Mouse (Mus musculus) gastrocnemius, postnatal 10 days (tissue): ENCODE results near the gene Myo5a. TPM values are rescaled to one million over a fixed set of nuclear protein-coding genes. Genes with fewer than 3 reads are reported as not detected.

Experiments used
- DNase-seq: peaks from one replicate; pipeline ENCODE4 v3.0.0; 2021; ENCODE audit warnings: mixed read lengths
- long read RNA-seq, 2 experiments: library from polyadenylated mRNA; stranded (forward); transcript quantifications; one replicate each; pipeline ENCODE4 v2.0.0; 2021
- total RNA-seq, 2 experiments: library from RNA; stranded (reverse); gene quantifications; 2 replicates each; pipeline ENCODE4 v1.2.3; 2021

The Myo5a gene
- 10 to 100 TPM; 18.5 to 27.8 TPM for total RNA-seq
- long read RNA-seq, experiment 1, partial matches to known transcripts, result 0 of 2 reads
- long read RNA-seq, experiment 1, other reads (novel, unspliced or antisense), result 2 of 2 reads
- long read RNA-seq, experiment 2, partial matches to known transcripts, result 2 of 4 reads
- long read RNA-seq, experiment 2, other reads (novel, unspliced or antisense), result 2 of 4 reads

DNA sequence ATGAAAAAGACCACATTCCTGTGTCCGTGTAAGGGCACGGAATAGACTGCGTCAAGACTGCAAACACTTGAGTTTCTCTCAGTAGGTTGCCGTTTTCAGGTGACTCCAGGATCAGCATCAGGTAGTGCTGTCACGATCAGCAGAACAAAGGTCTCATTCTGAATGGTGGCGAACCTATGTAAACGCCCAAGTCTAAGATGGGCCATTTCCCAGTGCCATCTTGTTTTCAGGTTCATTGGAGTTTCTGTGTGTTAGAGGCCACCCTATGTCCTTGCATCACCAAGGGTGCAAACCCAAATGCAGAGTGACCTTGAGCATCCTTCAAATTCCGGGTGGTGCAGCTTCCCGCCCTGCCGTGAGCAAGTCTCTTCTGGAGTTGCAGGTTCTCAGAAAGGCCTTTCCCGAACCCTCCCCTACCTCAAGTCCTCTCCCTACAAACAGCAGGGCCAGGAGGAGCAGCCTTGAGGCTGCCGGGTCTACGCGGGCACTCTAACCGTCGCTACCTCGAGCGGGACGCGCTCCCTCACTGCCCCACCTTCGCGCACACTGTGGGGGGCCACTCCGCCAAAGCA lies at the start of gene Myo5a:
Gene Myo5a, plus strand, starts transcription at position 559 of the 572 bp plus-strand sequence.
- no peak for DNase-seq

DNA sequence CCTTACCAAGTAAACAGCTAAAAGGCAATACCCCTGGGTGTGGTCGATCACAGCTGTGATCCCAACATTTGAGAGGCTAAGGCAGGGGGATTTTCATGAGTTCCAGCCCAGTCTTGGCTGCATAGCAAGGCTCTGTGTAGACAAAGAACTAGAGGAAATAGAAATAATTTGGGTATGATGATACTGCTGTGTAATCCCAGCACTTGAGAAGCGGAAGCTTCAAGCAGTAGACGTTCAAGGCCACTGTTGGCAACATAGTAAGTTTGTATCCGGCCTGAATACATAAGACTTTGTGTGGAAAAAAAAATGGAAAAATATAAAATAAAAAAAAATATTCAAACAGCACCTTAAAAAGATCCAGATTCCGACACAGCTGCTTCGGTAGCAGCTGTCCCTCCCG lies 48.3 kb upstream of the Myo5a start:
- DNase-seq, result no peak

DNA sequence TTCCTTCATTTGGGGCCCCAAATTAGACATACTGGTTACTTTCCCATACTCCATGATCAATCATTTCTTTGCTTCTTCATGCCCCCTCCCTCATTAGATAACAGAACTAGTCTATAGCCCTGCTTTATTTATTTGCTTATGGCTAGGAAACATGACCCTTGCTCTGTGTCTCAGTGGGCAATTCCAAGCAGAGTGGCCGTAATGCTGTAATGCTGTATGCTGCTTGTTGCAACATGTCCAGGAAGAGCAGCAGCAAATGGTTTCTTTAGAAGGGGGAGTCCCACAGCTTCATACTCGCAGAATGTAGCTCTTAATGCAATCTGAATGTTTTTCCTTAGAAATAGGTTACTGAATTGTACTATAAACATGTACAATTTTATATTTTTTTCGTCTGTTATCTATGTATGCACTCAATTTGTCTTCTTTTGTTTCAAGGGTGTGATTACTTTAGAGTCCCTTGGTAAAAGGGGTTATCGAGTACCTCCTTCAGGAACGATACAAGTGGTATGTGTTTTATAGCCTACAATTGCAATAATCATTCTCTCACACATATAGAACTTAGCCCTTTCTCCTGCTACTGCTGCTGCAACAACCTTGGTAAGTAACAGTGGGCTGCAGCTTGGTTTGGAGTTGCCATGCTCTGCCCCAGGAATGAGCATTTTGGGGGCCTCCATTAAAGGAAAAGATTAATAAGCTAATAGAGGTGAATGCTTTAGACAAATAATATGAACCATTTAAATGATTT lies 47.5 kb upstream of the Myo5a start:
- DNase-seq, result no peak

DNA sequence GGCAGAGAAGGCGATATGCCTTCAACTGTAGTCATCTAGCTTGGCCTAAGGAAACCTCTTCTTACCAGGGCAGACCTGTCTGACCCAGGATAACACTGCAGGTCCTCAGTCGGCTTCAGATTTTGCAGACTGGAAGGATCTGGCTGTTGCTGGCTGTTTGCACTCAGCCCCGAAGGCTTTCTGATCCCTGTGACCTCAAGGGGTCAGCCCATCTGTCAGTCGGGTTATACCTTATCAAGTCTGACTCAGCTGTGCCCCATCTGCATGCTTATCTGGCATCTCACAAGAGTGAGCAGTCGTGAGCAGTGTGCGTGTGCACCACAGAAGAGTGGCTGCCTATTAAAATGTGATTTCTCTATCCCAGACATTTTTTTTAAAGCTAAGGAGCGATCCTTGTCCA lies 46.7 kb upstream of the Myo5a start:
- no peak for DNase-seq

DNA sequence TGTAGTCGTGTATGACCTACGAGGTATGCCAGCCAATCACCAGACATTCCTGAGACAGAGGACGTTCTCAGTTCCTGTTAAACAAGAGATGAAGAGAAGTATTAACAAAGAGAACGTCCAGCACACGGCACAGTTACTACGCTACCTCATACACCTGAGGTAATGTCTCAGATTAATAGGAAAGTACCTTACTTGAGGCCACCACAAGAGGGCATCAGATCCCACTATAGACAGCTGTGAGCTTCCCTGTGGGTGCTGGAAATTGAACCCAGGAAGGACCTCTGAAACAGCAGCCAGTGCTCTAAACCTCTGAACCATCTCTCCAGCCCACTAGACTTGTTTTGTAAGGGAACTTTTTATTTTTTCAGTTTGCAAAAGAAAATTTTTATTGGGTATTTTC lies 45.1 kb upstream of the Myo5a start:
- DNase-seq, result no peak

DNA sequence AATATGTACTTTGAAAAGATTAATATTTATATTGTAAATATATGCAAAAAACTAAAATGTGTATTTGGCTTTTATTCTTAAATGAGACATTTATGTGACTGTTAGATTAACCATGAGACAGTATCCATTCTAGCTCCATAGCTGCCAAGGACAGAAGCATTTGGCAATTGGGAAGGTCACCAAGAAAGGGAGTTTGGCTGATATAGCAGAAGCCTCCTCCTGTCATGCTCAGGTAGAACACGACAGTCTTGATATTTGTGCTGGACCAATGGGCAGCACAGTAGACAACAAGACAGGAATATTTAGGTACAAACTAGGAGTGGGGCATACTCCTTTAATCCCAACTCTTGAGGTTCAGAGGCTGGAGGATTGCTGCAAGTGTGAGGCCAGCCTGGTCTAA lies 38.4 kb upstream of the Myo5a start:
- no peak for DNase-seq

DNA sequence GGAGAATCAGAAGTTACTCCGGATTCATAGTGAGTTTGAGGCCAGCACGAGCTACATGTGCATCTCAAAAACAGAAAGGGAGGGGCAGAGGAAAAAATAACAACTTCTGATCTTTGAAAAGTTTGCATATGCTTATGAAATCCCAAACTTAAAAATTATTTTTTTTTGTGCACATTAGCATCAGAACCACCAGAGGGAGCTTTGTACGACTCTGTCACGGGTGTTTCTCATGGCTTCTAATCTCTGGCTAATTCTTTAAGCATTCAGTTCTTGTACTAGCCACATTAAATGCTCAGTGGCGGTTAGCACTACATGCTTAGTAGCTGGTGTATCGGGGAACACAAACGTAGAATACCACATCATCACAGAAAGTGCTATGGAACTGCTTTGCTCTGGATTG lies 37.7 kb upstream of the Myo5a start:
- DNase-seq, result no peak

DNA sequence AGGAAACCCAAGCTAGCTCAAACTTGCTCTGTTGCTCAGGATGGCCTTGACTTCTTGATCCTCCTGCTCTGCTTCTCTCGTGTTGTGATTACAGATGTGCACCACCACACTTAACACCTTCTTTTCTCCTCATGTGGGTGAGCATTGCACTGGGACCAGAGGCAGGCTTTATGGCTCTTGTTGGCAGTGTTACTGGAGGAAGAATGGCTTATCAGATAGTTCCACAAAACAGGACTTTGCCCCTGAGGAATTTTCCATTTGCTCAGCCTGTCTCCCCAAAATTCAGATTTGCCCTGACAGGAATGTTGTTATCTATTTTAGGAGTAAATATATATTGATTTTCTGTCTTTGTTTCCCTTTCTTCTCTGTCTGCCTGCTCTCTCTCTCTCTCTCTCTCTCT lies 36.1 kb upstream of the Myo5a start:
- DNase-seq, result no peak

DNA sequence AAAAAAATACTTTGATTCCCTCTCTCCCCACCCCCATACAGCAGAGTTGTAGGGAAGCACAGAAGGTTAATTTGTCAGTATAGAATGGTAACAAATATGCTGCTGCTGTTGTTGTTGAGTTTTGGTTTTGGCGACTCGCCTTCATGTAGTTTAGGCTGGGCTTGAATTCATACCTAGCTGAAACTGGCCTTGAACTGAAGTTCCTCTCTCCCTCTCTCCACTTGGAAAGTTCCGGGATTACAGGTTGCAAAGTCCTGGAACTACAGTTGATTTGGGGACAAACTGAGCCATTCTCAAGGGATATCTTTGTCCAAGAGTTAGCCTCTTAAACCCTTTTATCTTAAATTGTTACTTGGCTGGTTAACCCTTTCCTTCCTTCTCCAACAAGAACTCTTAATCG lies 34.9 kb upstream of the Myo5a start:
- no peak for DNase-seq

DNA sequence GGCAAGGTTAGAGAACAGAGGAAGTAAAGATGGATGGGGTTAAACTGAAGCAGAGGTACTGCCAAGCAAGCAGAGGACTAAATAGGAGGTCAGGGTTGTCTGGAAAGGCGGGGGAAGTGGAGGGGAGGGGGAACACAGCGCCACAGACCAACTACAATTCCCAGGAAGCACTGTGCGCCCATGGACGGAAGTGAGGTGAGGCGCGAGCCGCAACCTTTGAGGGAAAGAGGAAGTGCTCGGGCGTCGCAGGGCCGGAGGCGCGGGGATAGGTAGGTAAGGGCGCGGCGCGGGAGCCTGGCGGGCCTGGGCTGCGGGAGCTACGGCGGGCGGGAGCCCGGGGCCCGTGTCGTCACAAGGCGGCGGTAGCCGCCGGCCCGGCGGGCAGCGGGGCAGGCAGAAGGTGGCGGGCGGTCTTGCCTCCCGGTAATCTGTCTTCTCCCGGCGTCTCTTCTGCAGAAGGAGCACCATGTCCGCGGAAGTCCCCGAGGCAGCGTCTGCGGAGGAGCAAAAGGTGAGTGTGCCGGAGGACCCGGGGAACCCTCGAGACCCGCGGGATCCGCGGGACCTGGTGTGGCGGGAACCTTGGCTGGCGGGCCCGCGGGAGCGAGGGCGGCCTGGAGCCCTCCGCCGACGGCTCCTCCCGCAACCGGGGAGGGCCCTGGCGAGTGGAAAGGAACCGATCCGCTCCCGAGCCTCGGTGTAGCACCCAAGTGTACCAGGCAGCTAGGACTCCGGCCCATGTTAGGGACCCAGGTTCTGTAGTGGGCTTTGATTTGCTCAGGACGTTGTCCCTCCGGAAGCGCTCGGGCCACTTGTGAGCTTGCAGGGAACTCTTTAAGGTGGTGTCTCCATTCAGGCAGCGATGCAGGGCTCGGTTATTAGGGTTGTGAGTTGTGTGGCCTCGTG lies 33.1 kb upstream of the Myo5a start, which contains the start of gene Arpp19:
Gene Arpp19, plus strand, starts transcription at position 164 of the 906 bp plus-strand sequence.
- DNase-seq, result peak; percentile 74

DNA sequence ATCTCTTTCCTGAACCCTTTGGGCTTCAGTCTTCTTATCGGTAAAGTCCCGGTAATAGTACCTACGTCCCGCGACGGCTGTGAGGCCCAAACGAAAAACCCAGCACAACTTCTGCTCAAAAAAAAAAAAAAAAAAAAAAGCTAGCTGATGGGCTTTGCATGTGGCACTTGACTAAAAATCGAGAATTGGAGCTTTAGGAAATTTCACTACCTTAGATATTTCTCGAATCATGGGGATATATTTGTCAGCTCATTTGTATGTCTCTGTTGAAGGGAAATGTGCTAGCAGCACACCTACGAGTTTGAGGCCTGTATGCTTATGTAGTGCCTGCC lies 32.5 kb upstream of the Myo5a start:
- no peak for DNase-seq

DNA sequence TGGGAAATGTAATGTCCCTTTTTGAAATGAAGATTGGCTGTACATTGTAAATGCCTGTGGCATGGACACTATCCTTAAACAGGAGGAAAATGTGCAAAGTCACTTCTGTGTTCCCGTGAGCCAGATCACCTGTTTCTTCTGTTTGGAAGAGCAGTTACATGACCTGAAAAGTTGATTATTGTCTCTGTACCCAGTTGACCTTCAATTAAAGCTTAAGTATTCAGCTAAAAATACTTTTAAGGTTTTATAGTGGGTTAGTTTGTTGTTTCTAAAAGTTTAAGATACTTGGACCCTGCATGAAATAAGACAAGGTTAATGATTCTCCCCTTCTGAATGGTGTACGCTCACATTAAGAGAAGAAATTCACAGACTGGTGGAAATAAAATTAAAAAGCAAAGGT lies 30.2 kb upstream of the Myo5a start:
- DNase-seq, result no peak

DNA sequence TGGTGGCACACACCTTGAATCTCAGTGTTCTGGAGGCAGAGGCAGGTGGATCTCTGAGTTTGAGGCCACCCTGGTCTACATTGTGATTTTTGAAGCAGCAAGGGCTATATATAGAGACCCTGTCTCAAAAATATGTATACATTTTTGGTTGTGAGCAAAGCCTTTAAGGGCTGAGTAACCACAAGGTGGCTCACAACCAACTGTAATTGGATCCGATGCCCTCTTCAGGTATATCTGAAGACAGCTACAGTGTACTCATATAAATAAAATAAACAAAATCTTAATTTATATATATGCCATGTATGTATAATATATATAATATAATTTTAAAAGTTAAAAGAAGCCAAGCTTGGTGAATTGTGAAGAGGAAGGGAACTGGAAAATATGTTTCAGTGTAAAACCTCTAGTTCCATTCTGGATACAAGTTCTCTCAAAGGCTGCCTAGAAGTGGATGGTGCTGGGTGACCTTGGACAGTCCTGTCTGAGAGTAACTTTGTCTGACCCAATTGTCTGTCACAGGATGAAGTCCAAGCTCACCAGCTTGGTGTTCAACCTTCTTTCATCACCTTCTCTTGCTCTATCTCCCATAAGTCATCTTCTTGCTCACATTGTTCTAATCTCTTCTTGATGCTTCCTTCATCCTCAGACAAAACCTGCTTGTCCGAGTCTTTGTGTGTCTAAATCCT lies 28.8 kb upstream of the Myo5a start:
- DNase-seq, result no peak

DNA sequence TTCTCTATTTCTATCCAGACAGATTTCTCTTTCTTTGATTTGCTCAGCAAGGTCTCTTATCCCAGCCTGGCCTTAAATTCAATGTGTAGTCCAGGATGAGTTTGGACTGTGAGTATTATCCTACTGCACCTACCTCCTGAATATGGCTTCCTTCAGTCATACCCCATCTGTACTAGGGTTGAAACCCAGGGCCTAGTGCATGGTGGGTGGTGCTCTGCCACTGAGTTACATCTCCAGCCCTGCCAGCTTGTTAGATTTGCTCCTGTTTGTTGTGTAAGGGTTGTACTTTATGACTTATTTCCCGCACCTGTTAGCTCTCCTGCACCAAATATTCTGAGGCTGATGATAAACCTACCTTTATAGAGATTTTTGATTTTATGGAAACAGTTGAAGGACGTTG lies 27.6 kb upstream of the Myo5a start:
- DNase-seq, result no peak

DNA sequence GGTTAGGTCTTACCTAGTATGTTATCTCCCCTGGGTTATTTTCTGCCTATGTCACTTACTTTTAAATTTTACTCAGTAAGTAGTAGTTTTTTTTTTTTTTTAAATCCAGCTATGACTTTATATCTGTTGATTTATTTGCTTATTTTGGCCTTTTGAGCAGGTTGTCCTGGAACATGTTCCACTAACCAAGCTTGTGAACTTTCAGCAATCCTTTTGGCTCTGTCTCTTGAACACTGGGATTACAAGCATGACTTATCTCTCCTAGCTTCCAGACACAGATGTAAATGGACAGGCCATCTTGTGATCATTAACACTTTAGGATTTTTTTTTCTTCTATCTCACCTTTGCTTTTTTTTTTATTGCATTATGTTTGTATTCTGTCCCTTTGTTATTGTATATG lies 23.7 kb upstream of the Myo5a start:
- DNase-seq, result no peak

DNA sequence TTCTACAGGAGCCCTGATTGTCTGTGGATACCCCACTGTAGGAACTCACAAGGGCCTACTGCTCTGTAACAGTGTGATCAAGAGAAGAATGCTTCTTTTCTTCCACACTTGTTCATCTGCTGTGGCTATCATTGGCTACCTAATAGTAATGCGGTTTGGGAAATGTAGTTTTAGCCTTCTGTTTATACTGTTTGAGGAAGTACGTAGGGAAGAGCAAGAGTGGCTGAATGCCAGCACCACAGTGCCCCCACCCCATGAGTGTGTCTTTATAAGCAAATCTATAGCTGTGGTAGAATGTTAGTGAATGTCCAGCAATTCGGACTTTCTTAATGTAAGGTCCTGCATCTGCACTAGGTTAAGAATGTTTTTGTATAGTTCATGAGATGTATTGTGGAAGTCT lies 21.7 kb upstream of the Myo5a start:
- DNase-seq, result no peak

DNA sequence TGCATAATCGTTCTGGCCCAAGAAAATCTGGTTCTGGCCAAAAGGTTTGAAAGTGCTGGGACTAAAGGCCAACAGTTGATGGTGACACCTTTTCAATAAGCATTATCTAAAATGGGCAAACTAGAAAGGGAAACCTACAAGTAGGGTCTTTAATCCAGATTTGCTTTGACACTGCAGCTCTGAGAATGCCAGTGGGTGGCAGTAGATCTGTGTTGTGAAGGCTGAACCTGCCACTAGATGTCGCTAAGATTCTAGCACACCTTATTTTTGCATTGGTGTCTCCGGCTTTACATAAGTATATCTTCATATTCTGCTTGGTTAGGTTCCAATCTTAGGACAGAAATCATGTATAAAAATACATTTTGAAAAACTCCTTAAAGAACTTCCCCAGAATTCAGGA lies 20.8 kb upstream of the Myo5a start:
- peak; percentile 46 for DNase-seq

DNA sequence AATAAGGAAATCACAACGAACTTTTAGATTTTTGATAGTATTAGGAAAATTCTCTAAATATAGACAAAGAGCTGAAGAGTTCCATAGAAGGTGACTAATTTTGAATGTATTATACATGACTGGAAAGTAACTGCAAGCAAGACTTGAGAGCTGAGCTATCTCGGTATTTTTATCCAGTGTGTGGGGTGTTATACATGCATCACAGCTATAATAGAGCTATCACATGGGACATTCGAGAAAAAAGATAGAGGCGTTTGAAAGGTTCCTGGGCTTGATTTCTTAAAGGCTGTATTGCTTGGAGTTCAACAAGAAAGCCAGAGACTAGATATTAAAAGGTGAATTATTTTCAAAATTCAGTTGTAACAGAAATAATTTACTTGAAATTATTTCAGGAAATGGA lies 19.0 kb upstream of the Myo5a start:
- DNase-seq, result no peak

DNA sequence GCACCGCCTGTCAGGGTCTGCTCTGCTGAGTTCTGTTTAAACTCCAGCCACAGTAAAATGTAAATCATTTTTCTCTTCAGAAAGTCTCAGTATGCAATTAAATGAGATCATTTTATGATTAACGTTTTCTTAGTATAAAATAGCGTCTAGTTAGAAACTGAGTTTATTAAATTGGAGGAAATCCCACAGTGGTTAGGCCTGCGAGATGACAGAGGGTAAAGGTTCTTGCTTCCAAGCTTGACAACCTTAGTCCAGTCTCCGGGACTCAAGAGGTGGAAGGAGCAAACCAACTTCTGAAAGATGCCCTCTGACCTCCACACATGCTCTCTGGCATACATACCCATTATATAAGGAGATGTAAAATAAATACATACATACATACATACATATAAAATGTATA lies 15.8 kb upstream of the Myo5a start:
- DNase-seq, result no peak

DNA sequence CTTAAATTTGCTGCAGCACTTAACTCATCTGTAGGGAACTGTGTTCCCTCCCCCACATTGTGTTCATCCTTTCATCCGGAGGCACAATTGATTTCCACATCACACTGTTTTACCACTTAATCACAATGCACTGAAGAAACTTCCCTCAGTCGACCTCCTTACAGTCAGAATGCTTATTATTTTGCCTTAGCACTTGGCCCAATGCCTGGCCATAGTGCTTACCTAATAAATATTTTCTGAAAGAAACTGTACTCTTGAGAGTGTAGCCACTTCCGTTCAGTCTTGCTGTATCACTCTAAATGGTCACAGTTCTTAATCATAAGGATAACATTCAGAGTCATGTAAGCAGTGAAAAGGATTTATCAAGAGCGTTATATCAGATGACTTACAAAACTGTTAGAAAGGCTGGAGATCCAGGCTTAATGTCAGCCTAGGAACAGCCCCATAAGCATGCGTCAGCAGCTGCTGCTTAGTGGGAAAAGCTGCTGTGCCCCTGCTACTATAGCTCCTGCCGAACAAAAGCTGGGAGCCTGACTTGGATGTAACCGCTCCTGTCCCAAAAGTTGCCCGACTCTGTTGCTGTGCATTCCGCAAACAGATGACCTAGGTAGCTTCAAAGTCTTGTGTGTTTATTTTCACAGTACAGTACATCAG lies 6.0 kb upstream of the Myo5a start:
- DNase-seq, result no peak

DNA sequence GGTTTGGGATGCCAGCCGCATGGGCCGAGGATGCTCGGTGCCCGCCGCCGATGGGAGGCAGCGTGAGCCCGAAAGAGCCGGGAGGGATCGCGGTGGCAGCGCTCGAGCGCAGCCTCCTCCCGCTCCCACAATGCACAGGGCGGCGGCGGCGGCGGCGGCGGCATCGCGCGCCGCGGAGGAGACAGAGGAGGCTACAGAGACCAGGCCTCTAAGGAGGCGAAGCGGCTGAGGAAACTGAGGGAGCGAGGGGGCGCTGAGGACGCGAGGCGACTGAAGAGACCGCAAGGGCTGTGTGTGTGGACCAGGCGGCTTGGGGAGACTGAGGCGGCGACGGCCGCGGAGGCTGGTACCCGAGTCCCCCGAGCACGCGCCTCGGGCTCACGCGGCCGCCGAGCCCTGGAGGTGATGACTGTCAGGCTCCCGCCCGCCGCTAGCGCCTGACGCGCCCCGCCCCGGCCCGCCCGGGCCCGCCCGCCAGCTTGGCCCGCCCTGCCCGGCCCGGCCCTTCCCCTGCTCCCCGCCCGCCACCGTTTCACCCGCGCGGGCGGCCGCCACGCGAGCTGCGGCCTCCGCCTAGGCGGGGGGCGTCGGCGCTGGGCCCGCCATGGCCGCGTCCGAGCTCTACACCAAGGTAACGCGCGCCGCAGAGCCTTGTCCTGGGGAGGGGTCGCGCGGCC lies 352 bp downstream of the Myo5a start:
- DNase-seq, result peak; percentile 79
